Mouse (Mus musculus): ENCODE data around the gene Ccl5.

DNA sequence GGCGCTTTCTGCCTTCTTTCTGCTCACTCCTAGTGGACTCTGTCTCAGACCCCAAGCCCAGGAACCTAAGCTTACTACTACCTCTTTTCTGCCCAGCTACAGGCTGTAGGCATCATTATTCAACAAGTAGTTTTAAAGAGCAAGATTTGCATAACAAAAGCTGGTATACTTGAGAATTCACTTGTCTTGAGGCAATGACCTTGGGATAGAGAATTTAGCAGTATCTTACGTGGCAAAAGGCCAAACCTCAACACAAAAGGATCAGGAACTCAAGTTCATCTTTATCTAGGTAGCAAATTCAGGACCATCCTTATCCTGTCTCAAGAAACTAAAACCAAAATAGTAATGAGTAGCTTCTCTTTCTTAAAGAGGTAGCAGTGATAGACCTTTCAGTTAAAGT is 34.7 kb downstream of the Ccl5 start:
- TF ChIP-seq CTCF (IDR thresholded peaks at IDR 0.05; ENCODE audit: extremely low read depth, insufficient read depth, insufficient read length, insufficient replicate concordance), result no peak
- no peak for TF ChIP-seq POLR2A (IDR thresholded peaks at IDR 0.05; ENCODE audit: low read depth, low read length)
